Mouse (Mus musculus) MEL (cell line): ENCODE measurements at regions not wholly inside any gene's neighbourhood (a gene's known extent, or its start where the extent isn't known, plus 50 kb on each side); places are given as distances from the start of the nearest gene placed in this dataset.

Experiments used
- CTCF ChIP-seq, 3 experiments: IDR thresholded peaks in 2 of 3; conservative IDR thresholded peaks in 1 of 3; 2 replicates each; pipeline ENCODE4 v1.5.1; 2011 to 2012; ENCODE audit warnings: low read length in 3 of 3, low read depth in 2 of 3, mild to moderate bottlenecking in 2 of 3, improper control_type of control experiment in 1 of 3, inconsistent platforms in 1 of 3, mixed read lengths in 1 of 3, moderate library complexity in 1 of 3; ENCODE audit not compliant: control insufficient read depth in 1 of 3, insufficient read depth in 1 of 3, poor library complexity in 1 of 3, severe bottlenecking in 1 of 3
- POLR2A ChIP-seq, 2 experiments: IDR thresholded peaks; 2 replicates each; pipeline ENCODE4 v1.6.1; 2011 to 2012; ENCODE audit warnings: low read length in 2 of 2, mild to moderate bottlenecking in 2 of 2, control low read depth in 1 of 2, improper control_type of control experiment in 1 of 2, low read depth in 1 of 2, moderate library complexity in 1 of 2; ENCODE audit not compliant: control insufficient read depth in 1 of 2, insufficient read depth in 1 of 2, poor library complexity in 1 of 2

DNA sequence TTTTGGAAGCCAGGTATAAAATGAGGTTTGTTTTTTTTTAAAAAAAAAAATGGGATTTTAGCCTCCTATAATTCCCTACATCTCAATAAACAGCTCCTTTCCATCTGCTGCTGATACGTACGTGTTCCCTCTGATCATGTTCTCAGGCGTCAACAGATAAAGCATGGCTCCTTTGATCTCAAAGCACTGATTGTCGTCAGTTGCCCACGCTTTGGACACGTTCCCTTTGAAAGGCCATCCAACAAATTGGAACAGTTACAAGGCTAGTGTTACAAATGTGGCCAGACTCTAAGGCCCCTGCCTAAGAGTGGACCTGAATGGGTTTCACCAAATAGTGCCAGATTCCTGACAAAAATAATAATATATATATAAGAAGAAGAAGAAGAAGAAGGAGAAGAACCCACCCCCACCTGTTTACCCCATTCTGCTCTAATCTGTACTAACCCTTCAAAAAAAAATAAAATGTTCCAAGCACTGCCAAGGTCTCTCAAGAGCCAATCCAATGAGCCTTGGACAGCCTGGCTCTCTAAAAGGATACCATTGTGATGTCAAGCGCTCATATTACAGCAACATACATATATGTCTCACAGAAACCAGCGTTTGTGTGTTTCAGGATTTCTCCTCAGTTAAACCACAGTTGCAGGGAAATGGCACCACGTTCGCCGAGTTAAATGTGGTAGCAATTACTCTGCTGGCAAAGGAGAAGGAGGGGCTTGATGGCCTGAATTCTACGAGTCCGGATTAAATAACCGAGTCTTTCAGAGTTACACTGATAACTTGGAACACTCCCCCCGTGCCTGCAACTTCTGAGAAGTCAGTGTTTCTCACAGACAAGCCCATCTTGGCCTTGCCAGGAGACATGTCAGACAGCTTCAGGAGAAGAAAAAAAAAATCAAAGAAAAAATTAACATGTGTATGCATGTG lies 460.2 kb downstream of the Ate1 start:
- TF ChIP-seq CTCF (IDR thresholded peaks at IDR 0.05 in 2 of 3, conservative IDR thresholded peaks at IDR 0.05 in 1 of 3; ENCODE audit: control insufficient read depth in 1 of 3, insufficient read depth in 1 of 3, low read depth in 2 of 3, low read length in 3 of 3, poor library complexity in 1 of 3, severe bottlenecking in 1 of 3): no peak
- no peak for TF ChIP-seq POLR2A (IDR thresholded peaks at IDR 0.05; ENCODE audit: control insufficient read depth in 1 of 2, insufficient read depth in 1 of 2, low read depth in 1 of 2, low read length in 2 of 2, poor library complexity in 1 of 2)
